Mouse (Mus musculus) kidney, postnatal 36 days (tissue): Measurements from ENCODE around the gene Ifna5.
"Not testable (repeated sequence)": the region's sequence is repeated elsewhere in the genome, so short reads cannot be mapped to it uniquely, and the experiment has no call there.

Experiments
- DNase-seq, 2 experiments: peaks; one replicate each; pipeline ENCODE4 v3.0.0; 2021 to 2022; ENCODE audit warnings: mixed read lengths in 2 of 2

The Ifna5 gene

GRCm38 (mm10) chr4:88835225-88835624 lies at the start of gene Ifna5:
Gene Ifna5, plus strand, starts transcription at chr4:88835525.
- DNase-seq = not testable (repeated sequence)

GRCm38 (mm10) chr4:88788402-88788801 lies 46.9 kb upstream of the Ifna5 start, which contains the start of gene Gm13277:
Gene Gm13277, plus strand, starts transcription at chr4:88788632.
- DNase-seq = peak; percentile 77

- DNase-seq = not testable (repeated sequence)
Measured at GRCm38 (mm10) chr4:88791250-88791649, 44.1 kb upstream of the Ifna5 start, which contains the start of gene Gm13278. Gene Gm13278, plus strand, starts transcription at chr4:88791550.

DNA sequence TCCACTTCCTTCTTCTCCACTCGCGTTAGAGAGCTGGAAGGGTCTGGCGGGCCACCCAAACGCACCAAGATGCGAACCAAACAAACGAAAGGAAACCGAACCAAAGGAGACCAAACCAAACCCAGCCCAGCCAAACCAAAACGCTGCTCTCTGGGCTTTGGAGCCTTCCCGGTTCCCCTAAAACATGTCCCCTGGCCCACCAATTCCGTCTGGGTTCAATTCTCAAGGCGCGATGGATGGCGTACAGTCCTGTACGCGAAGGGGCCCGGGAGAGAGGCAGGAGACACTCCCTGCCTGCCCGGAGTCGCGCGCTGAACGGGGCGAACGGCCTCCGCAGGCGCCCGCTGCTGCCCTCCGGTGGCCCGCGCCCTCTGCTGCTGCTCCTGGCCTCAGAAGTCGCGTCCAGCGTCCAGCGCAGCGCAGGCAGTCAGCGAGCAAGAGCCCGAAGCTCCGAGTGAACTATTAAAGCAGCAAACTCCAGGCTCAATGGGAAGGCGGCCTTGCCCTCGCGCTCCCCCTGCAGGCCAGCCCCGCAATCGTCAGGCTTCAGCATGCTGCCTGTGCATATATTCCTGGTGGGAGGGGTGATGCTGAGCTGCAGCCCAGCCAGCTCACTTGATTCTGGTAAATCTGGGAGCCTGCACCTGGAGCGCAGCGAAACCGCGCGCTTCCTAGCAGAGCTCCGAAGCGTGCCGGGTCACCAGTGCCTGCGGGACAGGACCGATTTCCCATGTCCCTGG lies 41.2 kb upstream of the Ifna5 start, which contains the start of gene Gm13275:
TSS of gene Gm13275 (plus strand) at position 552 of the 740 bp plus-strand sequence.
- DNase-seq = peak; percentile 14 to 46

GRCm38 (mm10) chr4:88797097-88797496 lies 38.2 kb upstream of the Ifna5 start, which contains the start of gene Gm13279:
Gene Gm13279, plus strand, starts transcription at chr4:88797397.
- not testable (repeated sequence) for DNase-seq

DNA sequence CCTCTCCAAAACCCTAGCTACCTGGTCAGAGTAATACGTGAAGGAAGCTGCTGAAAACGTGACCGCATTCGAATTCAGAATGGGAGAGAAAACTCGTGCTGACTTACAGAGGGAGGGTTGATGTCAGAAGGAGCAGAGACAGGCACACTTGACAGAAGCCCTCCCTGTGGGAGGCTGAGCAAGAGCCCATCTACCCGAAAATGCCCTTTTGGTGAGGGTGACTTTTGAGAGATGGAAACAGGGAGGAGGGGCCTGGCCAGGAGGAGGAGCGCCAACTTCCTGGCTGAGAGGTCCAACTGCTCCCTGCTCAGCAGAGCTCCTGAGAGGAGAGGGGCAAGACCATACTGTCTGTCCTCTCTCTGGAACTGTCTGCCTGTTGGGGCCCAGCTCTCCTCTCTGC lies 36.0 kb upstream of the Ifna5 start, which contains the start of gene Gm13285:
TSS of gene Gm13285 (plus strand) at position 301 of the 400 bp plus-strand sequence.
- DNase-seq = not testable (repeated sequence)

GRCm38 (mm10) chr4:88802954-88803353 lies 32.4 kb upstream of the Ifna5 start, which contains the start of gene Gm13287:
Gene Gm13287, plus strand, starts transcription at chr4:88803254.
- DNase-seq = not testable (repeated sequence)

- DNase-seq = not testable (repeated sequence)
Measured at GRCm38 (mm10) chr4:88805231-88805630, 30.1 kb upstream of the Ifna5 start, which contains the start of gene Gm13288. Gene Gm13288, plus strand, starts transcription at chr4:88805531.

DNA sequence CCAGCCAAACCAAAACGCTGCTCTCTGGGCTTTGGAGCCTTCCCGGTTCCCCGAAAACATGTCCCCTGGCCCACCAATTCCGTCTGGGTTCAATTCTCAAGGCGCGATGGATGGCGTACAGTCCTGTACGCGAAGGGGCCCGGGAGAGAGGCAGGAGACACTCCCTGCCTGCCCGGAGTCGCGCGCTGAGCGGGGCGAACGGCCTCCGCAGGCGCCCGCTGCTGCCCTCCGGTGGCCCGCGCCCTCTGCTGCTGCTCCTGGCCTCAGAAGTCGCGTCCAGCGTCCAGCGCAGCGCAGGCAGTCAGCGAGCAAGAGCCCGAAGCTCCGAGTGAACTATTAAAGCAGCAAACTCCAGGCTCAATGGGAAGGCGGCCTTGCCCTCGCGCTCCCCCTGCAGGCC lies 29.6 kb upstream of the Ifna5 start:
- DNase-seq = peak; percentile 32 to 53

DNA sequence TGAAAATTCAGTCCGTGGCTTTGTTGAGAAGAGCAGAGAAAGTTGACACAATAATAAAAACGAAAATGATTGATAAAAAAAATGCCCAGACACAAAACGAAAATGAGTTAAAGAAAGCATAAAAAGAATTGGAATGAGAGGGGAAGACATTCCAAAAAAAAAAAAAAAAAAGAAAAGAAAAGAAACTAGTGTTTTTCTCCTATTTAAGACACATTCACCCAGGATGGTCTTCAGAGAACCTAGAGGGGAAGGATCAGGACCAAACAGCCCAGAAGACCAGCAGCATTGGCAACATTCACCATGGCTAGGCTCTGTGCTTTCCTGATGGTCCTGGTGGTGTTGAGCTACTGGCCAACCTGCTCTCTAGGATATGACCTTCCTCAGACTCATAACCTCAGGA lies 19.4 kb upstream of the Ifna5 start, which contains the start of gene Ifna7:
TSS of gene Ifna7 (plus strand) at position 301 of the 400 bp plus-strand sequence.
- no peak for DNase-seq

GRCm38 (mm10) chr4:88819659-88820058 lies 15.7 kb upstream of the Ifna5 start, which contains the start of gene Ifna11:
Gene Ifna11, plus strand, starts transcription at chr4:88819959.
- DNase-seq = no peak

DNA sequence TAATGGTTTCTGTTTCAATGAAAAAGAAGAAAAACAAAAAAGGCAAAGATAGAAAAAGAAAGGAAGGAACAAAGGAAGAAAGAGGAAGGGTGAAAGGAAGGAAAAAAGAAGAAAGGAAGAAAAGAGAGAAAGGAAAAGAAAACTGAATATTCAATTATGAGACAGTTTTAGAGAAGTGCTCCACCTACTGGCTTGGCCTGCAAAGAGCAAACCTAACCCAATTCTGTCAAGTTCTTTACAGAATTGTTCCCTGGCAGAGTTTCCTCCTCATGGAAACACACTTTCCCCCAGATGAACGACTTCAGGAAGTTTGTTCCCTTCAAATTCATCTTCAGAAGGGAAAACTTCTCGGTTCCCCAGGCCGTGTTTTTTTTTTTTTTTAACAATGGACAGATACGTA lies 12.3 kb upstream of the Ifna5 start:
- peak in 1 of 2 experiments; percentile 50 for DNase-seq

GRCm38 (mm10) chr4:88827116-88827515 lies 8.2 kb upstream of the Ifna5 start, which contains the start of gene Ifna6:
Gene Ifna6, plus strand, starts transcription at chr4:88827416.
- DNase-seq = not testable (repeated sequence)

GRCm38 (mm10) chr4:88830523-88830922 lies 4.8 kb upstream of the Ifna5 start:
- DNase-seq = peak; percentile 7 to 66

DNA sequence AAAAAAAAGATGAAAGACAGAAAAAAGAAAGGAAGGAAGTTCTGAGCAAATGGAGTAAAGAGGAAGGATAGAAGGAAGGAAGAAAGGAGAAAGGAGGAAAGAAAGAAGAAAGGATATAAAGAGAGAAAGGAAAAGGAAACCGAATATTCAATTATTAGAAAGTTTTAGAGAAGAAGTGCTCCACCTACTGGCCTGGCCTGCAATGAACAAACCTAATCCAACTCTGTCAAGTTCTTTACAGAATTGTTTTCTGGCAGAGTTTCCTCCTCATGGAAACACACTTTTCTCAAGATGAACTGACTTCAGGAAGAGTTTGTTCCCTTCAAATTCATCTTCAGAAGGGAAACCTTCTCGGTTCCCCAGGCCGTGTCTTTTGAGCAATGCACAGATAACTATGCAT lies 3.5 kb downstream of the Ifna5 start:
- DNase-seq = peak in 1 of 2 experiments; percentile 58

DNA sequence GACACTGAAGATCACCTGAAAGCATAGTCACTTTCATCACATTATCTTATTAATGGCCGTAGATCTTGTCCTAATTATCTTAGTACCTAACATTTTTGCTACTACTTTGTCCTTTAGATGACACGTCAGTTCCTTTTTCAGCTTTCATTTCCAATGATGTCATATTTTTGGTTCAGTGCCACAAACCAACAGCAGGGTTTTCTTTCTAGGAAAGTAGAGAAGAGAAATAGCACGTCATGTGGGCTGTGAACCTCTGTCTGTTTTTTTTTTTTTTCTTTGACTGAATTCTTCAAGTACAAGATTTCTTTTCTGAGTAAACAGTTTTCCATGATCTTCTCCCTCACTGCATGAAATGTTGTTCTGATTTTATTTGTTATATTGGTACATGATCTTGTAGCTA lies 4.7 kb downstream of the Ifna5 start:
- DNase-seq = no peak

DNA sequence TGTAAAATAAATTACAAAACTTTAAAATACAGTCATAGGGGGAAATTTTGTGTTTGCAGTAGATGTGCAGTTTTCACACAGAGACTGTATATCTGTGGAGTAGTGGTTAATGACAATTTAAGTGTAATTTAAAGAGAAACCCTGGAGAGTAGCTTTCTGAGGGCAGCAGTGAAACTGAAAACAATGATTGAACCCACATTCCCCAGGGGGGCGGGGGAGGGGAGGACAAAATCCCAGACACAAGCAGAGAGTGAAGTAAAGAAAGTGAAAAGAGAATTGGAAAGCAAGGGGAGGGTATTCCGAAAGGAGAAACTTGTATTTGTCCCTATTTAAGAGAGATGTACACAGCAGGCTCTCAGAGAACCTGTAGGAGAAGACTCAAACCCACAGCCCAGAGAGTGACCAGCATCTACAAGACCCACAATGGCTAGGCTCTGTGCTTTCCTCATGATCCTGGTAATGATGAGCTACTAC lies 6.2 kb downstream of the Ifna5 start, which contains the start of gene Ifna4:
TSS of gene Ifna4 (plus strand) at position 424 of the 474 bp plus-strand sequence.
- no peak for DNase-seq

- no peak for DNase-seq
Measured at GRCm38 (mm10) chr4:88845334-88845733, 10.0 kb downstream of the Ifna5 start.

DNA sequence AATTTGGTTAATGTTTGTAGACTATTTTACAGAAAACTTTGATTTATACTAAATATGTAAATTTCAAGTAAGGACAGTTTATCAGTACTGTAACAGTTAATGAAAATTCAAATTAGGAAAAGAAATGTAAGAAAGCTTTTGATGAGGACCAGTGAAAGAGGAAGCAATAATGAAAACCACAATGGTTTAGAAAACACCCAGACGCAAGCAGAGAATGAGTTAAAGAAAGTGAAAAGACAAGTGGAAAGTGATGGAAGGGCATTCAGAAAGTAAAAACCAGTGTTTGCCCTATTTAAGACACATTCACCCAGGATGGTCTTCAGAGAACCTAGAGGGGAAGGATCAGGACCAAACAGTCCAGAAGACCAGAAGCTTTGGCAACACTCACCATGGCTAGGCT lies 14.4 kb downstream of the Ifna5 start, which contains the start of gene Ifna1:
TSS of gene Ifna1 (plus strand) at position 390 of the 400 bp plus-strand sequence.
- no peak for DNase-seq

DNA sequence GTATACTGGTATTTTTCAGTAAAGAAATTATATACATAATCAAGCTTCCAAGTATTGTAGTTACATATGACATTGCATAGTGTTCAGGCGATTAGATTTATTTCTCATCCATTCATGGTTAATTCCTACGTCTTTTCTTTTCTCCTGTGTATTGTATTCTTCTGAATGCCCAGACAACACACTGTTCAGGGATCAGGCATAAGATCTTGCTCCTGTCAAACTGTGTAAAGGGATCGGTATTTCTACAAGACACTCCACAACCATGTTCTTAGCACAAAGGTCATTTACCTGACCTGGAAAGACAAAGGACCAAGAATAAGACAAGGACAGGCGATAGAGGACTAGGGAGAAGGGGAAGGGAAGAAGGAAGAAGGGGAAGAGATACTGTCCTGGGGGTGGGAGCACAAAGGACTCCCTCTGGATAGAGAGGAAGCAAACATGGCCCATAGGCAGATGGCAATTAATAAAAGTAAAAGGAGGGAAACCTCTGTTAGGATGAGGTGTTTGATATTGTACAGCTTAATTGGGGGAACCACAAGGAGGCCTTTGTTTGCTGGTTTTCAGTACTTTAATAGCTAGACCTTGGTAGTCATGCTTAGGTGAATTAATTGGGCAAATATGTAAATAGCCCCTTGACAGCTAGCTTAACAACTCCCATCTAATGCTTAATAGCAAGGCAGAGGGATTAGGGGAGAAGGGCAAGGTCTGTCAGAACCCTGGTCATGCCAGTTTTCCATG lies 15.9 kb downstream of the Ifna5 start:
- DNase-seq = no peak

DNA sequence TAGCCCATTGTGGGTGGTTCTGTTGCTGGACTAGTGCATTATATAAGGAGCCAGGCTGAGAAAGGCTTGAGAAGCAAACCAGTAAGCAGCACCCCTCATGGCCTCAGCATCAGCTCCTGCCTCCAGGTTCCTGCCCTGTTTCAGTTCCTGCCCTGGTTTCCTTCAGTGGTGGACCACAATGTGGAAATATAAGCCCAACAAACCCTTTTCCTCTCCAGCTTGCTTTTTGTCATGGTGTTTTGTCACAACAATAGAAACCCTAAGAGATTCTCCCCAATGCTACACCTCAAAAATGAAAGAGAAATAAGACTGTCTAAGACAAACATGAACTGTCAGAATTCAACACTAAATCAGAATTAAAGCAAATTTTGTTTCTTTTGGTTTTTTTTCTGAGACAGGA lies 23.9 kb downstream of the Ifna5 start:
- no peak for DNase-seq

DNA sequence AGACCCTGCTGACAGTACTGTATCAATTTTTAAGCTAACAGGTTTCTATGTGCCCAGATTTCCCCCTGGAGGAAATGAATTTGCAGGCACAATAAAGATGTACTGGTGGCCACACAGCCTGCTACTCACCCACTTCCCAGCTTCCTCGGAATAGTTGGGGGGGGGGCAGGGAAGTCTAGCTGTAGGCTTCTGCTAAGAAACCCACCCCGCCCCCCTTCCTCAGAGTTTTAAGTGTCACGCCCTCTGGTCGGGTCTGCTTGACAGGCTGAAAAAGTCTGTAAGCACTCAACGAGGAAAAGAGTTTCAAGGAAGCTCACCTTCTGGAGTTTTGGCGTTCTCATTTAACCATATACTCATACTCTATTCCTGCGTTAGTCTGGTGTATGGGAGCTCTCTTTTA lies 28.0 kb downstream of the Ifna5 start:
- DNase-seq = no peak

DNA sequence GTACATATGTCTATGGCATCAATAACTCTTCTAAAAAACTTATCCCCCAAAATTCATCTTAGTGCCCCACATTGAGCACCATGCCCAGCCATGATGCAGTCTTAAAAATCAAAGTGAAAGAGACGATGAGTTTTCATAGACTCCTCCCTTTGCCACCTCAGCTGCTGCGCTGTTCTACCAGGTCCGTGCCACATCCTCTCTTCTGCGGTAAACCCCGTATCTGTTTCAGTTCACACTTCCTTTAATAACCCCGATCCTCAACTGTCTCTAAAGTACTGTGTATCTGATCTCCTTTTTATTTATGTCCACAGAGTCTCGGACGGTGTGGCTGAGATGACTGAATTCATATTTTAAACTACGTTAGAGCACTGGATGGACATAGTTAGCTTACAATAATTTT lies 29.3 kb downstream of the Ifna5 start:
- DNase-seq = no peak
